Comparison of ENCODE assay signal across 9 mouse cellular contexts in the genomic region with DNA sequence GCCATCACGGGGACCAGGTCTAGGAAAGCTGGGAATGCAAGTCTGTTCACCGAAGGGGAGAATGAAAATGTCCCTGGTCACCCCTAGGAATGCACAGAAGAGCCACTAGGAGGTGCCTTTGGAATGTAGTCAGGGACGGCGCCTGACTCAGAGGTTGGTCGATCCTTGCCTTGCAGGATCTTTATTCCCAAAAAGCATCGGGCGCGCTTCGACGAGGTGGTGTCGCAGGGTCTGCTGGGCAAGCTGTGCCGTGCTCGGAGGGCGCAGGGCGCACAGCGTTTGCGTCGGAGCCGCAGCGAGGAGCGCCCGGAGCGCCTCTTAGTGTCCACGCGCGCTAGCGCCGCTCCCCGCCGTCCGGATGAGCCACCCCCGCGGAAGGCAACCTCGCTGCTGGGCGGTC. TPM values are rescaled to one million over a fixed set of nuclear protein-coding genes. Genes with fewer than 3 reads are reported as not detected.
DNase-seq lines count a peak whose midpoint lies in the region; ATAC-seq and TF ChIP-seq lines count a peak whose summit lies in the region.
"Had no signal": no experiment of that assay in that cellular context is flagged by ENCODE, and none has a peak within 500 bp of the region (broad histone marks: within the 10 kb centered on the region; RNA-seq: fewer than 3 reads in every experiment).

No protein-coding gene starts in this region.

- DNase-seq in liver, adult 2 months (ENCODE audit: extremely low read depth, low read depth, low spot score): no peak
- DNase-seq in liver: no peak
- DNase-seq in forebrain, embryonic 14.5 days (ENCODE audit: low spot score): no peak
- no peak for DNase-seq in left cerebral cortex, postnatal 36 days (ENCODE audit: low spot score in 2 of 2)

- H3K27ac ChIP-seq in liver, adult 2 months (replicated peaks; ENCODE audit: insufficient read depth, low read depth, low read length): no peak overlapping the region
- no peak overlapping the region for H3K27ac ChIP-seq in brown adipose tissue, adult 24 weeks (replicated peaks; ENCODE audit: low read depth, low read length)
- no peak overlapping the region for H3K27ac ChIP-seq in forebrain, embryonic 14.5 days (ENCODE audit: low read depth, low read length)
- no peak overlapping the region for H3K27ac ChIP-seq in limb, embryonic 13.5 days
- no peak overlapping the region for H3K27ac ChIP-seq in stomach, embryonic 14.5 days (ENCODE audit: low read length)

- H3K9ac ChIP-seq in liver, adult 2 months (ENCODE audit: low read depth, low read length): no peak overlapping the region
- no peak overlapping the region; the same call in 1 of the 2 replicates for H3K9ac ChIP-seq in forebrain, embryonic 14.5 days (ENCODE audit: low read length)
- H3K9ac ChIP-seq in limb, embryonic 13.5 days: 0 out of 2 replicates have a peak overlapping the region, but pooled peaks have one; percentile 45
- no peak overlapping the region for H3K9ac ChIP-seq in stomach, embryonic 14.5 days (replicated peaks; ENCODE audit: low read depth, low read length)

- H3K4me2 ChIP-seq in forebrain, embryonic 14.5 days (ENCODE audit: low read length): peak overlapping the region; percentile 47
- H3K4me2 ChIP-seq in limb, embryonic 13.5 days (replicated peaks): peak overlapping the region; percentile 66
- H3K4me2 ChIP-seq in stomach, embryonic 14.5 days (replicated peaks; ENCODE audit: low read depth, low read length): peak overlapping the region; percentile 55

- TF ChIP-seq CTCF in liver, adult 2 months (IDR thresholded peaks at IDR 0.05; ENCODE audit: low read depth, low read length): peak; percentile 36

- H3K4me1 ChIP-seq in liver, adult 2 months (ENCODE audit: control insufficient read depth, insufficient read depth, low read length): 0 out of 2 replicates have a peak, but pooled peaks cover 3% of the 10 kb centered on the region
- H3K4me1 ChIP-seq in brown adipose tissue, adult 24 weeks (ENCODE audit: control insufficient read depth, insufficient read depth, insufficient read length, low read length): no peaks in the 10 kb centered on the region
- no peaks in the 10 kb centered on the region; the same call in 1 of the 2 replicates for H3K4me1 ChIP-seq in forebrain, embryonic 14.5 days (ENCODE audit: control insufficient read depth, insufficient read depth, low read length)
- H3K4me1 ChIP-seq in limb, embryonic 13.5 days: peaks cover 11% of the 10 kb centered on the region
- H3K4me1 ChIP-seq in stomach, embryonic 14.5 days (ENCODE audit: control insufficient read depth, insufficient read depth, low read length): 0 out of 2 replicates have a peak, but pooled peaks cover 2% of the 10 kb centered on the region

- ATAC-seq in forebrain, embryonic 14.5 days: no peak
- ATAC-seq in limb, embryonic 13.5 days (ENCODE audit: low FRiP score, low read depth): no peak
- peak; percentile 4; the same call in 1 of the 2 replicates for ATAC-seq in stomach, embryonic 14.5 days (ENCODE audit: insufficient number of reproducible peaks, insufficient read depth, low FRiP score, low read depth)

- no peaks in the 10 kb centered on the region for H3K36me3 ChIP-seq in liver, adult 2 months (ENCODE audit: control insufficient read depth, insufficient read depth, low read length)
- no peaks in the 10 kb centered on the region for H3K36me3 ChIP-seq in forebrain, embryonic 14.5 days (ENCODE audit: control insufficient read depth, insufficient read depth, low read length)
- H3K36me3 ChIP-seq in limb, embryonic 13.5 days: no peaks in the 10 kb centered on the region
- no peaks in the 10 kb centered on the region for H3K36me3 ChIP-seq in stomach, embryonic 14.5 days (ENCODE audit: control insufficient read depth, insufficient read depth, low read length)

- no peak for TF ChIP-seq POLR2A in liver, adult 2 months (IDR thresholded peaks at IDR 0.05; ENCODE audit: extremely low read depth, insufficient read depth, low read length)

- 0 out of 2 replicates have a peak, but pooled peaks cover 2% of the 10 kb centered on the region for H3K9me3 ChIP-seq in forebrain, embryonic 14.5 days (replicated peaks; ENCODE audit: control insufficient read depth, low read length)
- H3K9me3 ChIP-seq in limb, embryonic 13.5 days: no peaks in the 10 kb centered on the region
- 0 out of 2 replicates have a peak, but pooled peaks cover 3% of the 10 kb centered on the region for H3K9me3 ChIP-seq in stomach, embryonic 14.5 days (ENCODE audit: control insufficient read depth, low read depth, low read length)

- intact Hi-C loops in left cerebral cortex, postnatal 36 days (cut with DNase I): no loop called here

- WGBS in liver, adult 2 months: 3% methylated on average over 35 of the region's 35 CpGs
- WGBS in forebrain, embryonic 14.5 days: 1% methylated on average over 29 of the region's 35 CpGs
- 2% methylated on average over 35 of the region's 35 CpGs for WGBS in limb, embryonic 13.5 days
- 1% methylated on average over 35 of the region's 35 CpGs for WGBS in stomach, embryonic 14.5 days

- H3K27me3 ChIP-seq in liver, adult 2 months (ENCODE audit: control insufficient read depth, insufficient read depth, low read length): peaks cover 8% of the 10 kb centered on the region; the same call in 1 of the 2 replicates
- peaks cover 65% of the 10 kb centered on the region for H3K27me3 ChIP-seq in forebrain, embryonic 14.5 days (replicated peaks; ENCODE audit: control insufficient read depth, insufficient read depth, low read length)
- peaks cover 80% of the 10 kb centered on the region for H3K27me3 ChIP-seq in limb, embryonic 13.5 days
- H3K27me3 ChIP-seq in stomach, embryonic 14.5 days (ENCODE audit: control insufficient read depth, insufficient read depth, low read length): peaks cover 52% of the 10 kb centered on the region

- no peaks in the 10 kb centered on the region for H3K79me2 ChIP-seq in liver, adult 2 months (ENCODE audit: control insufficient read depth, insufficient read depth, low read length)

- peak overlapping the region; percentile 19; the same call in 1 of the 2 replicates for H3K4me3 ChIP-seq in liver, adult 2 months (ENCODE audit: insufficient read depth, low read depth, low read length)
- peak overlapping the region; percentile 39; the same call in 1 of the 2 replicates for H3K4me3 ChIP-seq in brown adipose tissue, adult 24 weeks (ENCODE audit: insufficient read depth, low read depth, low read length)
- peak overlapping the region; percentile 24 for H3K4me3 ChIP-seq in forebrain, embryonic 14.5 days (ENCODE audit: low read depth, low read length)
- peak overlapping the region; percentile 41 for H3K4me3 ChIP-seq in limb, embryonic 13.5 days
- peak overlapping the region; percentile 31 for H3K4me3 ChIP-seq in stomach, embryonic 14.5 days (ENCODE audit: low read depth, low read length)

RNA-seq across cellular contexts. Expression of gene Grid2ip, which starts 15.7 kb away (rescaled TPM):
- total RNA-seq in liver, adult 2 months (2014; rRNA removed): not detected in 2 replicates
- polyA plus RNA-seq in liver, adult 2 months (2012; rRNA removed): 0.13 TPM in 1 of 2 replicates, not detected in the other
- polyA plus RNA-seq in brown adipose tissue, adult 24 weeks (2012; ENCODE audit: insufficient read depth, insufficient read length, missing spikeins): not detected in 2 replicates
- polyA plus RNA-seq in forebrain, embryonic 14.5 days (2014; fragmentation: Nextera tagmentation; extraction: Ambion mirVana): 0.18 and 0.77 TPM in 2 replicates
- 0.68 and 0.78 TPM in 2 replicates for polyA plus RNA-seq in limb, embryonic 13.5 days (2015; fragmentation: Nextera tagmentation; extraction: Ambion mirVana)
- 1.3 and 2.0 TPM in 2 replicates for polyA plus RNA-seq in stomach, embryonic 14.5 days (2014; fragmentation: Nextera tagmentation; extraction: Ambion mirVana)
- 1 to 10 TPM; 1.5 to 2.7 TPM for total RNA-seq in left cerebral cortex, postnatal 36 days (2021)
- total RNA-seq: common myeloid progenitor, adult 5-6 weeks; neutrophil, adult 5-6 weeks had no signal

RNA-seq across cellular contexts. Expression of gene Kdelr2, which starts 30.8 kb away (rescaled TPM):
- 130 and 145 TPM in 2 replicates for total RNA-seq in liver, adult 2 months (2014; rRNA removed)
- 114 and 122 TPM in 2 replicates for polyA plus RNA-seq in liver, adult 2 months (2012; rRNA removed)
- polyA plus RNA-seq in brown adipose tissue, adult 24 weeks (2012; ENCODE audit: insufficient read depth, insufficient read length, missing spikeins): 28.9 and 35.7 TPM in 2 replicates
- polyA plus RNA-seq in forebrain, embryonic 14.5 days (2014; fragmentation: Nextera tagmentation; extraction: Ambion mirVana): 137 and 144 TPM in 2 replicates
- 433 and 435 TPM in 2 replicates for polyA plus RNA-seq in limb, embryonic 13.5 days (2015; fragmentation: Nextera tagmentation; extraction: Ambion mirVana)
- polyA plus RNA-seq in stomach, embryonic 14.5 days (2014; fragmentation: Nextera tagmentation; extraction: Ambion mirVana): 387 and 412 TPM in 2 replicates
- 10 to 100 TPM; 32.5 to 37.7 TPM for total RNA-seq in left cerebral cortex, postnatal 36 days (2021)

RNA-seq across cellular contexts. Expression of gene Zdhhc4, which starts 43.8 kb away (rescaled TPM):
- 13.0 and 14.0 TPM in 2 replicates for total RNA-seq in liver, adult 2 months (2014; rRNA removed)
- polyA plus RNA-seq in liver, adult 2 months (2012; rRNA removed): 37.9 and 42.5 TPM in 2 replicates
- 39.0 and 39.8 TPM in 2 replicates for polyA plus RNA-seq in brown adipose tissue, adult 24 weeks (2012; ENCODE audit: insufficient read depth, insufficient read length, missing spikeins)
- polyA plus RNA-seq in forebrain, embryonic 14.5 days (2014; fragmentation: Nextera tagmentation; extraction: Ambion mirVana): 68.3 and 71.5 TPM in 2 replicates
- 84.4 and 94.9 TPM in 2 replicates for polyA plus RNA-seq in limb, embryonic 13.5 days (2015; fragmentation: Nextera tagmentation; extraction: Ambion mirVana)
- polyA plus RNA-seq in stomach, embryonic 14.5 days (2014; fragmentation: Nextera tagmentation; extraction: Ambion mirVana): 76.2 and 83.4 TPM in 2 replicates
- 10 to 100 TPM; 38.6 to 46.2 TPM for total RNA-seq in left cerebral cortex, postnatal 36 days (2021)

RNA-seq across cellular contexts. Expression of gene E130309D02Rik, which starts 57.7 kb away (rescaled TPM):
- 4.3 and 6.8 TPM in 2 replicates for total RNA-seq in liver, adult 2 months (2014; rRNA removed)
- polyA plus RNA-seq in liver, adult 2 months (2012; rRNA removed): 12.8 and 14.8 TPM in 2 replicates
- polyA plus RNA-seq in brown adipose tissue, adult 24 weeks (2012; ENCODE audit: insufficient read depth, insufficient read length, missing spikeins): 11.5 and 14.1 TPM in 2 replicates
- 32.3 and 39.3 TPM in 2 replicates for polyA plus RNA-seq in forebrain, embryonic 14.5 days (2014; fragmentation: Nextera tagmentation; extraction: Ambion mirVana)
- polyA plus RNA-seq in limb, embryonic 13.5 days (2015; fragmentation: Nextera tagmentation; extraction: Ambion mirVana): 37.8 and 37.9 TPM in 2 replicates
- 26.0 and 28.8 TPM in 2 replicates for polyA plus RNA-seq in stomach, embryonic 14.5 days (2014; fragmentation: Nextera tagmentation; extraction: Ambion mirVana)
- total RNA-seq in left cerebral cortex, postnatal 36 days (2021): 10 to 100 TPM; 24.8 to 27.9 TPM
